Comparison of ENCODE assay signal across 11 mouse cellular contexts in the genomic region with DNA sequence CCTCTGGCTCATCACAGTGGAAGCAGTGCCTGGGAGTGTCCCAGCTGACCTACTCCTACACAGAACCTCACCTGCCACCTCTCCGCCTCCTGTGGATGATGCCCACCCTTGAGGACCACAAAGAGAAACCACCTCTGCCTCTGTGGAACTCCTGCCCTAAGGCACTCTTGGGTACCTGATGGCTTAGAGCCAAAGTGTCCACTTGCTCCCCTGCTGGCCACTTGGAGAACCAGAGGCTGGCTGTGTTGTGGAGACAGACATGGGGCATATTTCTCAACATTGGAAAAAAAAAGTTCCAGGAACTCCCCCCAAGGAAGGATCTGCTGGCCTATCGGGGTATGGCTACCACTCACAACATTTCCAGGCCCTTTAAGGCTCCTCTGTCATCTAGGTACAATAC. TPM values are rescaled to one million over a fixed set of nuclear protein-coding genes. Genes with fewer than 3 reads are reported as not detected.
DNase-seq lines count a peak whose midpoint lies in the region; ATAC-seq and TF ChIP-seq lines count a peak whose summit lies in the region.
"Had no signal": no experiment of that assay in that cellular context is flagged by ENCODE, and none has a peak within 500 bp of the region (broad histone marks: within the 10 kb centered on the region; RNA-seq: fewer than 3 reads in every experiment).

No protein-coding gene starts in this region.

- WGBS in heart, embryonic 10.5 days = 98% methylated on average over 2 of the region's 2 CpGs
- WGBS in midbrain, postnatal 0 days = 92% methylated on average over 2 of the region's 2 CpGs
- WGBS in midbrain, embryonic 10.5 days = 88% methylated on average over 2 of the region's 2 CpGs

- H3K9me3 ChIP-seq in heart, embryonic 10.5 days = no peaks in the 10 kb centered on the region
- H3K9me3 ChIP-seq in midbrain, postnatal 0 days (ENCODE audit: low read length) = no peaks in the 10 kb centered on the region
- H3K9me3 ChIP-seq in midbrain, embryonic 10.5 days (replicated peaks) = no peaks in the 10 kb centered on the region

- H3K4me1 ChIP-seq in heart, embryonic 10.5 days = peaks cover 72% of the 10 kb centered on the region
- H3K4me1 ChIP-seq in midbrain, postnatal 0 days (ENCODE audit: insufficient read depth, low read length) = no peaks in the 10 kb centered on the region
- peaks cover 61% of the 10 kb centered on the region for H3K4me1 ChIP-seq in midbrain, embryonic 10.5 days

- no peak for DNase-seq in heart, embryonic 10.5 days (ENCODE audit: low spot score)
- DNase-seq in heart, postnatal 25 days (ENCODE audit: low spot score) = no peak
- no peak for DNase-seq in midbrain, postnatal 0 days (ENCODE audit: low spot score)
- no peak for DNase-seq in midbrain, embryonic 10.5 days (ENCODE audit: low spot score)
- DNase-seq in kidney, postnatal 36 days = peak; percentile 56 to 74
- DNase-seq in gastrocnemius, postnatal 25 days = no peak
- no peak for DNase-seq in ovary, postnatal 14 days (ENCODE audit: low spot score)

- peak overlapping the region; percentile 43; the same call in 1 of the 2 replicates for H3K27ac ChIP-seq in heart, embryonic 10.5 days
- H3K27ac ChIP-seq in midbrain, postnatal 0 days (ENCODE audit: low read depth, low read length) = no peak overlapping the region
- H3K27ac ChIP-seq in midbrain, embryonic 10.5 days (replicated peaks) = no peak overlapping the region

- no peak overlapping the region for H3K4me2 ChIP-seq in midbrain, postnatal 0 days (ENCODE audit: low read depth, low read length, poor library complexity, severe bottlenecking)
- H3K4me2 ChIP-seq: heart, embryonic 11.5 days had no signal

- H3K36me3 ChIP-seq in heart, embryonic 10.5 days = peaks cover 21% of the 10 kb centered on the region
- no peaks in the 10 kb centered on the region for H3K36me3 ChIP-seq in midbrain, postnatal 0 days (ENCODE audit: insufficient read depth, low read length)
- peaks cover 26% of the 10 kb centered on the region for H3K36me3 ChIP-seq in midbrain, embryonic 10.5 days

- H3K9ac ChIP-seq in midbrain, postnatal 0 days (replicated peaks; ENCODE audit: low read length, poor library complexity, severe bottlenecking) = no peak overlapping the region

- intact Hi-C loops in heart, postnatal 25 days (cut with DNase I) = no loop called here

- TF ChIP-seq CTCF in midbrain, postnatal 0 days (IDR thresholded peaks at IDR 0.05) = peak; percentile 45

- ATAC-seq in midbrain, postnatal 0 days (ENCODE audit: low FRiP score) = no peak
- peak; percentile 55; the same call in 1 of the 2 replicates for ATAC-seq in megakaryocyte progenitor cell, adult 5-6 weeks (replicated peaks; ENCODE audit: poor library complexity)
- ATAC-seq: forebrain, embryonic 14.5 days had no signal

- H3K4me3 ChIP-seq in heart, embryonic 10.5 days = no peak overlapping the region
- H3K4me3 ChIP-seq in midbrain, postnatal 0 days (ENCODE audit: low read depth, low read length) = no peak overlapping the region
- no peak overlapping the region for H3K4me3 ChIP-seq in midbrain, embryonic 10.5 days
- H3K4me3 ChIP-seq: megakaryocyte, embryonic 14.5 days had no signal

- no peaks in the 10 kb centered on the region for H3K27me3 ChIP-seq in heart, embryonic 10.5 days (ENCODE audit: insufficient read depth, poor library complexity, severe bottlenecking)
- H3K27me3 ChIP-seq in midbrain, postnatal 0 days (ENCODE audit: insufficient read depth, low read length) = no peaks in the 10 kb centered on the region
- H3K27me3 ChIP-seq in midbrain, embryonic 10.5 days (ENCODE audit: low read depth, poor library complexity, severe bottlenecking) = no peaks in the 10 kb centered on the region
- H3K27me3 ChIP-seq: megakaryocyte, embryonic 14.5 days had no signal

RNA-seq across cellular contexts. Expression of a gene that starts 22.0 kb away (rescaled TPM):
- 232 and 318 TPM in 2 replicates for polyA plus RNA-seq in heart, embryonic 10.5 days (2016; fragmentation: Nextera tagmentation; extraction: Ambion mirVana)
- total RNA-seq in heart, postnatal 25 days (2021) = 10 to 100 TPM; 13.0 to 15.3 TPM
- 27.7 and 30.3 TPM in 2 replicates for total RNA-seq in midbrain, postnatal 0 days (2014; rRNA removed)
- 14.6 and 15.4 TPM in 2 replicates for polyA plus RNA-seq in midbrain, postnatal 0 days (2015; fragmentation: Nextera tagmentation; extraction: Ambion mirVana)
- 146 and 155 TPM in 2 replicates for polyA plus RNA-seq in midbrain, embryonic 10.5 days (2016; fragmentation: Nextera tagmentation; extraction: Ambion mirVana)
- total RNA-seq in megakaryocyte progenitor cell, adult 5-6 weeks (2015) = 0.02 TPM in 1 of 2 replicates, not detected in the other
- not detected in 2 replicates for total RNA-seq in megakaryocyte progenitor cell, adult 5-6 weeks (2017)
- 10 to 100 TPM in 1 of 2 experiments, 1 to 10 TPM in 1; 9.0 to 12.9 TPM for total RNA-seq in gastrocnemius, postnatal 25 days (2021)

Comparison
In these comparisons a context has a peak if more than half of its experiments do, and no peak if none do; other contexts are left out.
1. DNase-seq: peak in kidney, postnatal 36 days (2 of 2); none in heart, embryonic 10.5 days (single experiment), heart, postnatal 25 days (single experiment), midbrain, postnatal 0 days (single experiment), midbrain, embryonic 10.5 days (single experiment), gastrocnemius, postnatal 25 days (single experiment) and ovary, postnatal 14 days (single experiment).
2. RNA of a gene that starts 22.0 kb away (total RNA-seq): 27.7 to 30.3 TPM in midbrain, postnatal 0 days, 13.0 to 15.3 TPM in heart, postnatal 25 days and 9.0 to 12.9 TPM in gastrocnemius, postnatal 25 days; 0.02 TPM in megakaryocyte progenitor cell, adult 5-6 weeks; every median in the first group is over 4 times any median in the second.